Mouse (Mus musculus): ENCODE data around the gene Dydc2. TPM values are rescaled to one million over a fixed set of nuclear protein-coding genes. Genes with fewer than 3 reads are reported as not detected.
A peak's percentile ranks its signal among the peaks of the same experiment; 100 is the strongest.
"Not testable (repeated sequence)": the region's sequence is repeated elsewhere in the genome, so short reads cannot be mapped to it uniquely, and the experiment has no call there.

Dydc2 gene
- polyA plus RNA-seq, 1 experiment = not detected

- no peaks in the 10 kb centered on the region for H3K4me1 ChIP-seq (replicated peaks; ENCODE audit: control insufficient read depth, insufficient read depth, low read length)
- no peak overlapping the region for H3K4me3 ChIP-seq (ENCODE audit: control insufficient read depth, insufficient read depth, low read length)
- no peak overlapping the region for H3K27ac ChIP-seq (ENCODE audit: control insufficient read depth, insufficient read depth, low read length)
- WGBS = 85% methylated on average over 2 of the region's 2 CpGs
- no peak for DNase-seq
- no peaks in the 10 kb centered on the region for H3K27me3 ChIP-seq (ENCODE audit: control insufficient read depth, insufficient read depth, low read length)
- TF ChIP-seq POLR2A (IDR thresholded peaks at IDR 0.05; ENCODE audit: control insufficient read depth, extremely low read depth, insufficient read depth, low read length, poor library complexity) (no peak), CTCF (IDR thresholded peaks at IDR 0.05; ENCODE audit: borderline replicate concordance, control insufficient read depth, extremely low read depth, insufficient read depth, low read length, poor library complexity) (no peak)
- H3K36me3 ChIP-seq (ENCODE audit: control insufficient read depth, insufficient read depth, low read length) = no peaks in the 10 kb centered on the region
These were observed 13.4 kb upstream of the Dydc2 start for GRCm38 (mm10) chr14:41082408-41082807.

- WGBS = 7% methylated on average over 8 of the region's 8 CpGs
These were observed 3.9 kb upstream of the Dydc2 start for GRCm38 (mm10) chr14:41072944-41073275.

DNA sequence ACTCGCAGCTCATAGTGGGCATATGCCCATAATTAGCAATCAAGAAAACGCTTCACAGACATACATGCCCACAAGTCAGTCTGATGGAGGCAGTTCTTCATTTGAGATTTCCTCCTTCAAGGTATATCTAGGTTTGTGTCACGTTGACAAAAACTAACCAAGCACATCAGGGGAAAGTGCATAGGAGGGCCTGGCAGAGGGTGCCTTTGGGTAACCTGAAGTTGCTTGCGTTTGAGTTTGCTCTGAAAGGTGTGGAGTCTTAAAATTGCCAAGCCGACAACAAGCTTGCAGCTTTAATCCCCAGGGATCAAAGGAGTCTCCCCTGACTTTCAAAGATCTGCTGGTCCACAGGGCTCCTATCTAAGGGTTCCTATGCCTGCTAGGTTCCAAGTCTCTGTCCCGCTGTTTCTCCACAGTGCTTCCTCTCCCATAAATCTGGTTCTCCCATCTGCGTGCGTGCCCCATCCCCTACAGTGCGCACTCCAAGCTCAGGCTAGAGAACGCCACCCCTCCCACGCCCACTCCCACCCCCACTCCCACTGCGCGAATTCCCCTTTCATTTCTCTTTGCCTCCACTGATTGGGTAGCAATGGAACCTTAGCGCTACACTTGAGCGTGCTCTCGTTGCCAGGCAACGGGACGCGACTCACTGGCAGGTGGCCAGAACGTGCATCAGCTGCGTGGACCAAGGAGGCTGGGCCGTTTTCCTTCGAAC, 3.4 kb upstream of the Dydc2 start, which contains the start of gene Dydc1:
Gene Dydc1 (plus strand): TSS at position 683 of the 715 bp plus-strand sequence.
- DNase-seq = peak; percentile 2
- Histone ChIP-seq H3K36me3 (ENCODE audit: control insufficient read depth, insufficient read depth, low read length) (no peaks in the 10 kb centered on the region), H3K4me3 (ENCODE audit: control insufficient read depth, insufficient read depth, low read length) (no peak within 1 kb of the TSS), H3K27ac (ENCODE audit: control insufficient read depth, insufficient read depth, low read length) (no peak within 1 kb of the TSS), H3K27me3 (ENCODE audit: control insufficient read depth, insufficient read depth, low read length) (no peaks in the 10 kb centered on the region), H3K4me1 (replicated peaks; ENCODE audit: control insufficient read depth, insufficient read depth, low read length) (no peaks in the 10 kb centered on the region)
- 13% methylated on average over 23 of the region's 23 CpGs for WGBS
- TF ChIP-seq POLR2A (IDR thresholded peaks at IDR 0.05; ENCODE audit: control insufficient read depth, extremely low read depth, insufficient read depth, low read length, poor library complexity) (no peak), CTCF (IDR thresholded peaks at IDR 0.05; ENCODE audit: borderline replicate concordance, control insufficient read depth, extremely low read depth, insufficient read depth, low read length, poor library complexity) (no peak)

More at GRCm38 (mm10) chr14:41072944-41073275, 3.9 kb upstream of the Dydc2 start:
- DNase-seq = no peak
- Histone ChIP-seq H3K36me3 (ENCODE audit: control insufficient read depth, insufficient read depth, low read length) (no peaks in the 10 kb centered on the region), H3K4me1 (replicated peaks; ENCODE audit: control insufficient read depth, insufficient read depth, low read length) (no peaks in the 10 kb centered on the region), H3K27me3 (ENCODE audit: control insufficient read depth, insufficient read depth, low read length) (no peaks in the 10 kb centered on the region), H3K4me3 (ENCODE audit: control insufficient read depth, insufficient read depth, low read length) (no peak overlapping the region), H3K27ac (ENCODE audit: control insufficient read depth, insufficient read depth, low read length) (no peak overlapping the region)
- TF ChIP-seq CTCF (IDR thresholded peaks at IDR 0.05; ENCODE audit: borderline replicate concordance, control insufficient read depth, extremely low read depth, insufficient read depth, low read length, poor library complexity) (no peak), POLR2A (IDR thresholded peaks at IDR 0.05; ENCODE audit: control insufficient read depth, extremely low read depth, insufficient read depth, low read length, poor library complexity) (no peak)

DNA sequence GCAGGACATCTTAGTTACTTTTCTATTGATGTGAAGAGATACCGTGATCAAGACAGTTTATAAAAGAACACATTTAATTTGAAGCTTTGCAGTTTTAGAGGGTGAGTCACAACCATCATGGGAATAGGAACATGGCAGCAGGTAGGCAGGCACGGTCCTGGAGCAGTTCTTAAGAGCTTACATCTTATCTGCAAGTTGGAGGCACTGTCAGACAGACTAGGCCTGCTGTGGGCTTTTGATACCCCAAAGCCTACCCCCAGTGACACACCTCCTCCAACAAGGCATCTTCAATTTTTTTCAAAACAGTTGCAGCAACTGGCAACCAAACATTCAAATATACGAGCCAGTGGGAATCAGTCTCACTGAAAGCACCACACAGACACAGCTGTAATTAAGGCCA, 1.3 kb upstream of the Dydc2 start:
- H3K4me1 ChIP-seq (replicated peaks; ENCODE audit: control insufficient read depth, insufficient read depth, low read length) = no peaks in the 10 kb centered on the region
- no peaks in the 10 kb centered on the region for H3K27me3 ChIP-seq (ENCODE audit: control insufficient read depth, insufficient read depth, low read length)
- no peak for DNase-seq
- TF ChIP-seq CTCF (IDR thresholded peaks at IDR 0.05; ENCODE audit: borderline replicate concordance, control insufficient read depth, extremely low read depth, insufficient read depth, low read length, poor library complexity) (no peak), POLR2A (IDR thresholded peaks at IDR 0.05; ENCODE audit: control insufficient read depth, extremely low read depth, insufficient read depth, low read length, poor library complexity) (no peak)
- H3K4me3 ChIP-seq (ENCODE audit: control insufficient read depth, insufficient read depth, low read length) = no peak overlapping the region
- WGBS = 90% methylated on average over 3 of the region's 3 CpGs
- H3K36me3 ChIP-seq (ENCODE audit: control insufficient read depth, insufficient read depth, low read length) = no peaks in the 10 kb centered on the region
- no peak overlapping the region for H3K27ac ChIP-seq (ENCODE audit: control insufficient read depth, insufficient read depth, low read length)

DNA sequence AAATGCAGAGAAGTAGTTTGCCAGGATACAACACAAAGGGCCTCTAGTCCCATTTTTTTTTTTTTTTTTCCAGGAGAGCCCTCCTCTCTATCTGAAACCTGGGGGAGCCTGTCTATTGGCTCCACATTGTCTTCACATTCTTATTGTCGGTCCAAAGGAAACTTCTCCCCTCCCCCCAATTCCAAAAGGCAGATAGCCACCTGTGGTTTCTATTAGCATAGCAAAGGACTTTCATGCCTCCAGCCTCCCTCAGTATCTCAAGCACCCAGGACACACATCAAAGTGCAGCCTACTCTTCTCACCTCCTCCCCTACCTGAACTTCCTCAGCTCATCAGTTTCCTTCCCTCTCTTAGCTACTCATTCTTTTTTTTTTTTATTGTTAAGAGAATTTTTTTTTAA, 2.6 kb downstream of the Dydc2 start:
- no peak for TF ChIP-seq CTCF (IDR thresholded peaks at IDR 0.05; ENCODE audit: borderline replicate concordance, control insufficient read depth, extremely low read depth, insufficient read depth, low read length, poor library complexity)
- TF ChIP-seq POLR2A (IDR thresholded peaks at IDR 0.05; ENCODE audit: control insufficient read depth, extremely low read depth, insufficient read depth, low read length, poor library complexity) = no peak
- Histone ChIP-seq H3K36me3 (ENCODE audit: control insufficient read depth, insufficient read depth, low read length) (no peaks in the 10 kb centered on the region), H3K4me1 (replicated peaks; ENCODE audit: control insufficient read depth, insufficient read depth, low read length) (no peaks in the 10 kb centered on the region), H3K27me3 (ENCODE audit: control insufficient read depth, insufficient read depth, low read length) (no peaks in the 10 kb centered on the region), H3K27ac (ENCODE audit: control insufficient read depth, insufficient read depth, low read length) (no peak overlapping the region), H3K4me3 (ENCODE audit: control insufficient read depth, insufficient read depth, low read length) (no peak overlapping the region)
- 57% methylated on average over 1 of the region's 1 CpGs for WGBS
- DNase-seq = no peak

- 81% methylated on average over 2 of the region's 2 CpGs for WGBS
- Histone ChIP-seq H3K27ac (ENCODE audit: control insufficient read depth, insufficient read depth, low read length) (no peak overlapping the region), H3K4me3 (ENCODE audit: control insufficient read depth, insufficient read depth, low read length) (no peak overlapping the region), H3K27me3 (ENCODE audit: control insufficient read depth, insufficient read depth, low read length) (no peaks in the 10 kb centered on the region), H3K36me3 (ENCODE audit: control insufficient read depth, insufficient read depth, low read length) (no peaks in the 10 kb centered on the region), H3K4me1 (replicated peaks; ENCODE audit: control insufficient read depth, insufficient read depth, low read length) (no peaks in the 10 kb centered on the region)
- DNase-seq = no peak
- TF ChIP-seq POLR2A (IDR thresholded peaks at IDR 0.05; ENCODE audit: control insufficient read depth, extremely low read depth, insufficient read depth, low read length, poor library complexity) (no peak), CTCF (IDR thresholded peaks at IDR 0.05; ENCODE audit: borderline replicate concordance, control insufficient read depth, extremely low read depth, insufficient read depth, low read length, poor library complexity) (no peak)
These were observed 3.8 kb downstream of the Dydc2 start for GRCm38 (mm10) chr14:41065168-41065567.

GRCm38 (mm10) chr14:41053190-41053589, 15.8 kb downstream of the Dydc2 start:
- not testable (repeated sequence) for H3K27ac ChIP-seq (ENCODE audit: control insufficient read depth, insufficient read depth, low read length); H3K4me1 ChIP-seq (replicated peaks; ENCODE audit: control insufficient read depth, insufficient read depth, low read length); H3K36me3 ChIP-seq (ENCODE audit: control insufficient read depth, insufficient read depth, low read length); H3K4me3 ChIP-seq (ENCODE audit: control insufficient read depth, insufficient read depth, low read length); DNase-seq; H3K27me3 ChIP-seq (ENCODE audit: control insufficient read depth, insufficient read depth, low read length)
- 8% methylated on average over 3 of the region's 4 CpGs for WGBS

Measured in thymus, adult 2 months (tissue).